In genomic region chr13:115911524-115912459, GRCm38 (mm10) we compare ENCODE assay signal across 27 mouse cellular contexts.
A peak's percentile ranks its signal among the peaks of the same experiment; 100 is the strongest.
DNase-seq lines count a peak whose midpoint lies in the region; ATAC-seq and TF ChIP-seq lines count a peak whose summit lies in the region.
"Had no signal": no experiment of that assay in that cellular context is flagged by ENCODE, and none has a peak within 500 bp of the region (broad histone marks: within the 10 kb centered on the region; RNA-seq: fewer than 3 reads in every experiment).

No protein-coding gene starts in this region.

- ATAC-seq in hindbrain, embryonic 13.5 days (ENCODE audit: low FRiP score): peak; percentile 59; the same call in 1 of the 2 replicates
- no peak; the same call in 1 of the 2 replicates for ATAC-seq in hindbrain, embryonic 11.5 days (ENCODE audit: low FRiP score)
- no peak for ATAC-seq in midbrain, embryonic 14.5 days (ENCODE audit: low FRiP score, low TSS enrichment)
- peak; percentile 38; the same call in 1 of the 2 replicates for ATAC-seq in forebrain, postnatal 0 days
- ATAC-seq in cerebellum, adult (ENCODE audit: insufficient number of reproducible peaks, low FRiP score, low TSS enrichment): no peak
- ATAC-seq: intestine, embryonic 15.5 days; Patski had no signal

- no peaks in the 10 kb centered on the region for H3K27me3 ChIP-seq in hindbrain, embryonic 13.5 days
- H3K27me3 ChIP-seq in hindbrain, embryonic 11.5 days (ENCODE audit: control insufficient read depth, insufficient read depth, low read length): no peaks in the 10 kb centered on the region
- H3K27me3 ChIP-seq in midbrain, embryonic 14.5 days (ENCODE audit: control insufficient read depth, insufficient read depth, low read length): no peaks in the 10 kb centered on the region
- no peaks in the 10 kb centered on the region for H3K27me3 ChIP-seq in midbrain, embryonic 10.5 days (ENCODE audit: low read depth, poor library complexity, severe bottlenecking)
- H3K27me3 ChIP-seq in forebrain, postnatal 0 days (ENCODE audit: insufficient read depth, low read length): no peaks in the 10 kb centered on the region
- H3K27me3 ChIP-seq: heart, embryonic 12.5 days; intestine, embryonic 15.5 days; liver, embryonic 15.5 days; Patski had no signal

- TF ChIP-seq CTCF in forebrain, postnatal 0 days (IDR thresholded peaks at IDR 0.05; ENCODE audit: low read depth): no peak

- no peaks in the 10 kb centered on the region for H3K9me3 ChIP-seq in hindbrain, embryonic 13.5 days
- no peaks in the 10 kb centered on the region for H3K9me3 ChIP-seq in hindbrain, embryonic 11.5 days (ENCODE audit: control insufficient read depth, low read length)
- no peaks in the 10 kb centered on the region for H3K9me3 ChIP-seq in midbrain, embryonic 14.5 days (ENCODE audit: control insufficient read depth, low read length)
- H3K9me3 ChIP-seq in midbrain, embryonic 10.5 days (replicated peaks): no peaks in the 10 kb centered on the region
- H3K9me3 ChIP-seq in forebrain, postnatal 0 days (ENCODE audit: low read length): no peaks in the 10 kb centered on the region
- H3K9me3 ChIP-seq: heart, embryonic 12.5 days; intestine, embryonic 15.5 days; liver, embryonic 15.5 days had no signal

- H3K9ac ChIP-seq in hindbrain, embryonic 13.5 days: no peak overlapping the region
- no peak overlapping the region for H3K9ac ChIP-seq in hindbrain, embryonic 11.5 days (ENCODE audit: low read depth, low read length)
- no peak overlapping the region for H3K9ac ChIP-seq in midbrain, embryonic 14.5 days (replicated peaks; ENCODE audit: low read length)
- H3K9ac ChIP-seq in forebrain, postnatal 0 days: no peak overlapping the region
- H3K9ac ChIP-seq: heart, embryonic 12.5 days; intestine, embryonic 15.5 days; liver, embryonic 15.5 days; lung, embryonic 14.5 days had no signal

- no peak overlapping the region for H3K4me2 ChIP-seq in hindbrain, embryonic 13.5 days
- H3K4me2 ChIP-seq in hindbrain, embryonic 11.5 days (replicated peaks; ENCODE audit: low read depth, low read length): no peak overlapping the region
- peak overlapping the region; percentile 33; the same call in 1 of the 2 replicates for H3K4me2 ChIP-seq in midbrain, embryonic 14.5 days (ENCODE audit: low read length)
- no peak overlapping the region for H3K4me2 ChIP-seq in forebrain, postnatal 0 days (ENCODE audit: low read depth)
- H3K4me2 ChIP-seq: heart, embryonic 12.5 days; intestine, embryonic 15.5 days; liver, embryonic 15.5 days; lung, embryonic 14.5 days had no signal

- no peak overlapping the region for H3K4me3 ChIP-seq in hindbrain, embryonic 13.5 days
- H3K4me3 ChIP-seq in hindbrain, embryonic 11.5 days (ENCODE audit: low read depth, low read length): no peak overlapping the region
- H3K4me3 ChIP-seq in midbrain, embryonic 14.5 days (replicated peaks; ENCODE audit: low read depth, low read length): no peak overlapping the region
- no peak overlapping the region for H3K4me3 ChIP-seq in midbrain, embryonic 10.5 days
- H3K4me3 ChIP-seq in forebrain, postnatal 0 days (ENCODE audit: low read depth, low read length): no peak overlapping the region
- H3K4me3 ChIP-seq: erythroblast, embryonic 14.5 days; heart, adult 2 months; heart, embryonic 12.5 days; intestine, embryonic 15.5 days; liver, embryonic 15.5 days had no signal

- H3K27ac ChIP-seq in hindbrain, embryonic 13.5 days: no peak overlapping the region
- H3K27ac ChIP-seq in hindbrain, embryonic 11.5 days (ENCODE audit: low read depth, low read length): no peak overlapping the region
- H3K27ac ChIP-seq in midbrain, embryonic 14.5 days (replicated peaks; ENCODE audit: low read depth, low read length): no peak overlapping the region
- H3K27ac ChIP-seq in midbrain, embryonic 10.5 days (replicated peaks): no peak overlapping the region
- H3K27ac ChIP-seq in forebrain, postnatal 0 days (ENCODE audit: low read depth, low read length): no peak overlapping the region
- H3K27ac ChIP-seq: heart, adult 2 months; intestine, embryonic 15.5 days; liver, embryonic 15.5 days had no signal

- 60% methylated on average over 6 of the region's 6 CpGs for WGBS in hindbrain, embryonic 13.5 days
- WGBS in hindbrain, embryonic 11.5 days: 76% methylated on average over 6 of the region's 6 CpGs
- WGBS in midbrain, embryonic 14.5 days: 63% methylated on average over 6 of the region's 6 CpGs
- WGBS in midbrain, embryonic 10.5 days: 78% methylated on average over 6 of the region's 6 CpGs
- WGBS in forebrain, postnatal 0 days: 14% methylated on average over 6 of the region's 6 CpGs

- no peak for DNase-seq in hindbrain, embryonic 11.5 days (ENCODE audit: low spot score)
- peak; percentile 28 for DNase-seq in midbrain, embryonic 14.5 days
- no peak for DNase-seq in midbrain, embryonic 10.5 days (ENCODE audit: low spot score)
- peak; percentile 24 for DNase-seq in forebrain, postnatal 0 days
- DNase-seq in retina, postnatal 1 day: peak; percentile 52
- no peak for DNase-seq in kidney, adult 11 months
- DNase-seq: adrenal gland, postnatal 10 days; cerebellum, adult 18-20 months; cerebellum, postnatal 10 days; gastrocnemius, postnatal 25 days; heart, adult 2 months; kidney, adult 9 months; kidney, postnatal 10 days; layer of hippocampus, postnatal 36 days; liver; lung, embryonic 14.5 days; lung, postnatal 14 days; thymus, adult 2 months; thymus, postnatal 36 days had no signal

- 0 out of 2 replicates have a peak, but pooled peaks cover 3% of the 10 kb centered on the region for H3K4me1 ChIP-seq in hindbrain, embryonic 13.5 days (replicated peaks)
- no peaks in the 10 kb centered on the region for H3K4me1 ChIP-seq in hindbrain, embryonic 11.5 days (replicated peaks; ENCODE audit: control insufficient read depth, insufficient read depth, low read length)
- peaks cover 3% of the 10 kb centered on the region; the same call in 1 of the 2 replicates for H3K4me1 ChIP-seq in midbrain, embryonic 14.5 days (ENCODE audit: control insufficient read depth, insufficient read depth, low read length)
- 0 out of 2 replicates have a peak, but pooled peaks cover 3% of the 10 kb centered on the region for H3K4me1 ChIP-seq in midbrain, embryonic 10.5 days
- no peaks in the 10 kb centered on the region for H3K4me1 ChIP-seq in forebrain, postnatal 0 days (ENCODE audit: insufficient read depth)
- H3K4me1 ChIP-seq: heart, embryonic 12.5 days; intestine, embryonic 15.5 days; liver, embryonic 15.5 days had no signal

- no peaks in the 10 kb centered on the region for H3K36me3 ChIP-seq in hindbrain, embryonic 13.5 days
- no peaks in the 10 kb centered on the region for H3K36me3 ChIP-seq in hindbrain, embryonic 11.5 days (ENCODE audit: control insufficient read depth, insufficient read depth, low read length)
- H3K36me3 ChIP-seq in midbrain, embryonic 14.5 days (ENCODE audit: control insufficient read depth, insufficient read depth, low read length): no peaks in the 10 kb centered on the region
- no peaks in the 10 kb centered on the region for H3K36me3 ChIP-seq in midbrain, embryonic 10.5 days
- no peaks in the 10 kb centered on the region for H3K36me3 ChIP-seq in forebrain, postnatal 0 days (ENCODE audit: insufficient read depth)
- H3K36me3 ChIP-seq: G1E; heart, embryonic 12.5 days; intestine, embryonic 15.5 days; liver, embryonic 15.5 days had no signal

Comparison
In these comparisons a context has a peak if more than half of its experiments do, and no peak if none do; other contexts are left out.
1. ATAC-seq: peak in hindbrain, embryonic 13.5 days (single experiment) and forebrain, postnatal 0 days (single experiment); none in hindbrain, embryonic 11.5 days (single experiment), midbrain, embryonic 14.5 days (single experiment) and cerebellum, adult (single experiment).
2. DNase-seq: peak in midbrain, embryonic 14.5 days (single experiment), forebrain, postnatal 0 days (single experiment) and retina, postnatal 1 day (single experiment); none in hindbrain, embryonic 11.5 days (single experiment), midbrain, embryonic 10.5 days (single experiment) and kidney, adult 11 months (single experiment).